Mouse (Mus musculus): ENCODE measurements around the gene Zfp879. TPM values are rescaled to one million over a fixed set of nuclear protein-coding genes. Genes with fewer than 3 reads are reported as not detected.

The Zfp879 gene
- total and polyA plus RNA-seq, 2 experiments = 0.07 to 0.74 TPM

DNA sequence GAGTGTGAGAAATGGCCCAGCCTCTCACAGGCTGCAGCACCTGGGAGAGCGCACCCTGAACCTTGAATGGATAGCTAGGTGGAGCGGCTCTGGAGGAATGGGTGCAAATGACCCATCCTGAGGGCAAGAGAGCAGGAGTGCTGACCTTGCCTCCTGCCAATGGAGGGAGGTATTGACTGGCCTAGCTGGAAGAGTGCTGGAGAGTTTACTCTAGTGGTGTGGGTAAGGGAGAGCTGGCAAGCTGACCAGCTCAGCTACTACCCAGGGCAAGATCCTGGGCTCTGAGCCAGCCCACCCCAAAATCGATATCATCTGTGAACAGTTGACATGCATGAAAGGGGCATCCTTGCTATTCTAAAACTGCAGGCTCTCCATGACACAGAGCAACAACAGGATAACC, 4.6 kb upstream of the Zfp879 start:
- TF ChIP-seq POLR2A (IDR thresholded peaks at IDR 0.05; ENCODE audit: extremely low read depth, insufficient read depth, low read length) (no peak), CTCF (IDR thresholded peaks at IDR 0.05; ENCODE audit: low read depth, low read length) (no peak)
- peak; percentile 99 for DNase-seq (ENCODE audit: extremely low read depth, low read depth, low spot score)
- Histone ChIP-seq H3K4me3 (ENCODE audit: insufficient read depth, low read depth, low read length) (no peak overlapping the region), H3K79me2 (ENCODE audit: control insufficient read depth, insufficient read depth, low read length) (no peaks in the 10 kb centered on the region), H3K27me3 (ENCODE audit: control insufficient read depth, insufficient read depth, low read length) (peaks cover 6% of the 10 kb centered on the region), H3K27ac (replicated peaks; ENCODE audit: insufficient read depth, low read depth, low read length) (no peak overlapping the region), H3K36me3 (ENCODE audit: control insufficient read depth, insufficient read depth, low read length) (no peaks in the 10 kb centered on the region), H3K4me1 (ENCODE audit: control insufficient read depth, insufficient read depth, low read length) (peaks cover 4% of the 10 kb centered on the region), H3K9ac (ENCODE audit: low read depth, low read length) (no peak overlapping the region)
- WGBS = 23% methylated on average over 3 of the region's 3 CpGs

DNA sequence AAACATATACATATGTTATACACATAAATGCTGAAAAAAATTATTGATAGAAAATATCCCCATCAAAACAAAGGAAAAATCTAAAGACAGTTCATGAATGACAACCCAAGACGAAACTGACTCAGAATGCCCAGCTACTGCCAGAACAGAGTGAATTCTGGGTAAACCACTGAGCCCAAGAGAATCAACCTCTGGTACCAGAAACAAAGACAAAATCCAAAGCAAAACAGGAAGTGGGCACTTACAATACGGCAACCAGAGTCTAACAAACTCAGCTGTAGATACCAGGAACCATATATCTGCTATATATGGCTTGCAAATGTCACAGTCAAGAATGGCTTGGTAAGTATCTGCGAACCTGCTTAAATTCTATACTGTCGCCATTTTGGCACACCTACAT, 5.6 kb downstream of the Zfp879 start:
- H3K27me3 ChIP-seq (ENCODE audit: control insufficient read depth, insufficient read depth, low read length) = no peaks in the 10 kb centered on the region
- no peak for TF ChIP-seq POLR2A (IDR thresholded peaks at IDR 0.05; ENCODE audit: extremely low read depth, insufficient read depth, low read length)
- TF ChIP-seq CTCF (IDR thresholded peaks at IDR 0.05; ENCODE audit: low read depth, low read length) = no peak

GRCm38 (mm10) chr11:50827010-50827953, 14.1 kb downstream of the Zfp879 start, which contains the start of gene Zfp354c:
Gene Zfp354c, minus strand, starts transcription at chr11:50827724.
- peak; percentile 70 for DNase-seq (ENCODE audit: extremely low read depth, low read depth, low spot score)
- Histone ChIP-seq H3K27ac (replicated peaks; ENCODE audit: insufficient read depth, low read depth, low read length) (no peak within 1 kb of the TSS), H3K27me3 (ENCODE audit: control insufficient read depth, insufficient read depth, low read length) (no peaks in the 10 kb centered on the region), H3K36me3 (ENCODE audit: control insufficient read depth, insufficient read depth, low read length) (no peaks in the 10 kb centered on the region), H3K4me1 (ENCODE audit: control insufficient read depth, insufficient read depth, low read length) (peaks cover 4% of the 10 kb centered on the region), H3K9ac (ENCODE audit: low read depth, low read length) (peak within 1 kb of the TSS; percentile 73), H3K79me2 (ENCODE audit: control insufficient read depth, insufficient read depth, low read length) (no peaks in the 10 kb centered on the region), H3K4me3 (ENCODE audit: insufficient read depth, low read depth, low read length) (peak within 1 kb of the TSS; percentile 81)
- 4% methylated on average over 45 of the region's 45 CpGs for WGBS
- TF ChIP-seq POLR2A (IDR thresholded peaks at IDR 0.05; ENCODE audit: extremely low read depth, insufficient read depth, low read length) (0 out of 2 replicates have a peak, but pooled peaks have one; percentile 22), CTCF (IDR thresholded peaks at IDR 0.05; ENCODE audit: low read depth, low read length) (no peak)

More for the DNA sequence above, 5.6 kb downstream of the Zfp879 start:
- Histone ChIP-seq H3K27ac (replicated peaks; ENCODE audit: insufficient read depth, low read depth, low read length) (no peak overlapping the region), H3K9ac (ENCODE audit: low read depth, low read length) (no peak overlapping the region), H3K4me3 (ENCODE audit: insufficient read depth, low read depth, low read length) (no peak overlapping the region), H3K79me2 (ENCODE audit: control insufficient read depth, insufficient read depth, low read length) (no peaks in the 10 kb centered on the region), H3K4me1 (ENCODE audit: control insufficient read depth, insufficient read depth, low read length) (no peaks in the 10 kb centered on the region), H3K36me3 (ENCODE audit: control insufficient read depth, insufficient read depth, low read length) (no peaks in the 10 kb centered on the region)
- 90% methylated on average over 4 of the region's 4 CpGs for WGBS
- DNase-seq (ENCODE audit: extremely low read depth, low read depth, low spot score) = no peak

GRCm38 (mm10) chr11:50826214-50826613, 15.1 kb downstream of the Zfp879 start:
- no peak for TF ChIP-seq CTCF (IDR thresholded peaks at IDR 0.05; ENCODE audit: low read depth, low read length)
- TF ChIP-seq POLR2A (IDR thresholded peaks at IDR 0.05; ENCODE audit: extremely low read depth, insufficient read depth, low read length) = no peak
- H3K27me3 ChIP-seq (ENCODE audit: control insufficient read depth, insufficient read depth, low read length) = no peaks in the 10 kb centered on the region
- H3K27ac ChIP-seq (replicated peaks; ENCODE audit: insufficient read depth, low read depth, low read length) = no peak overlapping the region
- H3K4me1 ChIP-seq (ENCODE audit: control insufficient read depth, insufficient read depth, low read length) = peaks cover 4% of the 10 kb centered on the region
- H3K9ac ChIP-seq (ENCODE audit: low read depth, low read length) = no peak overlapping the region
- H3K4me3 ChIP-seq (ENCODE audit: insufficient read depth, low read depth, low read length) = no peak overlapping the region
- WGBS = 78% methylated on average over 2 of the region's 2 CpGs
- no peak for DNase-seq (ENCODE audit: extremely low read depth, low read depth, low spot score)
- no peaks in the 10 kb centered on the region for H3K79me2 ChIP-seq (ENCODE audit: control insufficient read depth, insufficient read depth, low read length)
- no peaks in the 10 kb centered on the region for H3K36me3 ChIP-seq (ENCODE audit: control insufficient read depth, insufficient read depth, low read length)

GRCm38 (mm10) chr11:50814233-50814632, 27.1 kb downstream of the Zfp879 start:
- Histone ChIP-seq H3K36me3 (ENCODE audit: control insufficient read depth, insufficient read depth, low read length) (peaks cover 7% of the 10 kb centered on the region; the same call in 1 of the 2 replicates), H3K27me3 (ENCODE audit: control insufficient read depth, insufficient read depth, low read length) (no peaks in the 10 kb centered on the region; the same call in 1 of the 2 replicates), H3K4me1 (ENCODE audit: control insufficient read depth, insufficient read depth, low read length) (no peaks in the 10 kb centered on the region), H3K79me2 (ENCODE audit: control insufficient read depth, insufficient read depth, low read length) (no peaks in the 10 kb centered on the region), H3K9ac (ENCODE audit: low read depth, low read length) (no peak overlapping the region), H3K4me3 (ENCODE audit: insufficient read depth, low read depth, low read length) (no peak overlapping the region), H3K27ac (replicated peaks; ENCODE audit: insufficient read depth, low read depth, low read length) (no peak overlapping the region)
- 97% methylated on average over 4 of the region's 4 CpGs for WGBS
- DNase-seq (ENCODE audit: extremely low read depth, low read depth, low spot score) = no peak
- no peak for TF ChIP-seq CTCF (IDR thresholded peaks at IDR 0.05; ENCODE audit: low read depth, low read length)
- TF ChIP-seq POLR2A (IDR thresholded peaks at IDR 0.05; ENCODE audit: extremely low read depth, insufficient read depth, low read length) = no peak

- Histone ChIP-seq H3K79me2 (ENCODE audit: control insufficient read depth, insufficient read depth, low read length) (no peaks in the 10 kb centered on the region), H3K4me3 (ENCODE audit: insufficient read depth, low read depth, low read length) (no peak overlapping the region), H3K36me3 (ENCODE audit: control insufficient read depth, insufficient read depth, low read length) (no peaks in the 10 kb centered on the region), H3K27ac (replicated peaks; ENCODE audit: insufficient read depth, low read depth, low read length) (no peak overlapping the region), H3K4me1 (ENCODE audit: control insufficient read depth, insufficient read depth, low read length) (no peaks in the 10 kb centered on the region), H3K27me3 (ENCODE audit: control insufficient read depth, insufficient read depth, low read length) (no peaks in the 10 kb centered on the region), H3K9ac (ENCODE audit: low read depth, low read length) (no peak overlapping the region)
- no peak for DNase-seq (ENCODE audit: extremely low read depth, low read depth, low spot score)
- TF ChIP-seq POLR2A (IDR thresholded peaks at IDR 0.05; ENCODE audit: extremely low read depth, insufficient read depth, low read length) (no peak), CTCF (IDR thresholded peaks at IDR 0.05; ENCODE audit: low read depth, low read length) (no peak)
These were observed 42.5 kb downstream of the Zfp879 start for GRCm38 (mm10) chr11:50798836-50799235.

Data from liver, adult 2 months (tissue).